8 mouse cellular contexts compared by ENCODE assay signal in the genomic region with DNA sequence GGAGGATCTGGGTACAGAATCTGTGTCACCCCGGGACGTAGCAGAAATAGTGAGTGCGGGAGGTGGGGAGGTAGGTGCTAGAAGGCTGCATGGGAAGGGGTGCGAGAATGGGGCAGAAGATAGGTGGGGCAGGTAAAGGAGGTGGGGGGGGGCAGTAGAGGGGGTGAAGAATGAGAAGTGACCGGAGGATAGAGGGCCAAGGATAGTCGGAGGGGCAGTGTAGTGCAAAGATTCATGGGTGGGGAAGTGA. TPM values are rescaled to one million over a fixed set of nuclear protein-coding genes. Genes with fewer than 3 reads are reported as not detected.
DNase-seq lines count a peak whose midpoint lies in the region; ATAC-seq lines count a peak whose summit lies in the region.

No protein-coding gene starts in this region.

- H3K27me3 ChIP-seq in kidney, embryonic 15.5 days = no peaks in the 10 kb centered on the region
- no peaks in the 10 kb centered on the region for H3K27me3 ChIP-seq in hindbrain, embryonic 12.5 days
- no peaks in the 10 kb centered on the region; the same call in 1 of the 2 replicates for H3K27me3 ChIP-seq in midbrain, embryonic 12.5 days

- no peaks in the 10 kb centered on the region for H3K9me3 ChIP-seq in kidney, embryonic 15.5 days (replicated peaks)
- no peaks in the 10 kb centered on the region for H3K9me3 ChIP-seq in hindbrain, embryonic 12.5 days (replicated peaks)
- no peaks in the 10 kb centered on the region for H3K9me3 ChIP-seq in midbrain, embryonic 12.5 days

- peak overlapping the region; percentile 91 for H3K27ac ChIP-seq in kidney, embryonic 15.5 days
- peak overlapping the region; percentile 95 for H3K27ac ChIP-seq in brown adipose tissue, adult 24 weeks (replicated peaks; ENCODE audit: low read depth, low read length)
- H3K27ac ChIP-seq in hindbrain, embryonic 12.5 days = 0 out of 2 replicates have a peak overlapping the region, but pooled peaks have one; percentile 66
- no peak overlapping the region for H3K27ac ChIP-seq in midbrain, embryonic 12.5 days (replicated peaks)

- intact Hi-C loops in left cerebral cortex, postnatal 4 days (cut with DNase I) = loop anchor here (5.0 kb wide), 1 partner anchor 102 kb away; a partner anchor contains a TSS

- peak overlapping the region; percentile 79 for H3K4me3 ChIP-seq in kidney, embryonic 15.5 days (replicated peaks)
- H3K4me3 ChIP-seq in brown adipose tissue, adult 24 weeks (ENCODE audit: insufficient read depth, low read depth, low read length) = peak overlapping the region; percentile 63
- H3K4me3 ChIP-seq in hindbrain, embryonic 12.5 days = peak overlapping the region; percentile 54
- peak overlapping the region; percentile 58 for H3K4me3 ChIP-seq in midbrain, embryonic 12.5 days

- ATAC-seq in kidney, embryonic 15.5 days (replicated peaks; ENCODE audit: low FRiP score) = peak; percentile 6
- peak; percentile 24 for ATAC-seq in hindbrain, embryonic 12.5 days (ENCODE audit: low FRiP score)
- ATAC-seq in midbrain, embryonic 12.5 days (ENCODE audit: low FRiP score, low read depth) = no peak; the same call in 1 of the 2 replicates

- H3K36me3 ChIP-seq in kidney, embryonic 15.5 days = peaks cover 12% of the 10 kb centered on the region
- H3K36me3 ChIP-seq in hindbrain, embryonic 12.5 days = no peaks in the 10 kb centered on the region
- H3K36me3 ChIP-seq in midbrain, embryonic 12.5 days = no peaks in the 10 kb centered on the region

- DNase-seq in kidney, adult 18-20 months = no peak
- no peak for DNase-seq in left cerebral cortex, postnatal 4 days
- no peak for DNase-seq in frontal cortex, postnatal 25 days (ENCODE audit: low spot score in 2 of 2)
- DNase-seq in layer of hippocampus, adult 8-10 months (ENCODE audit: low spot score in 2 of 2) = no peak

- H3K9ac ChIP-seq in kidney, embryonic 15.5 days = peak overlapping the region; percentile 88
- peak overlapping the region; percentile 78 for H3K9ac ChIP-seq in hindbrain, embryonic 12.5 days
- peak overlapping the region; percentile 69 for H3K9ac ChIP-seq in midbrain, embryonic 12.5 days (replicated peaks)

- H3K4me2 ChIP-seq in kidney, embryonic 15.5 days = peak overlapping the region; percentile 82
- peak overlapping the region; percentile 74 for H3K4me2 ChIP-seq in hindbrain, embryonic 12.5 days (replicated peaks)
- H3K4me2 ChIP-seq in midbrain, embryonic 12.5 days (replicated peaks) = peak overlapping the region; percentile 81

- peaks cover 40% of the 10 kb centered on the region for H3K4me1 ChIP-seq in kidney, embryonic 15.5 days
- H3K4me1 ChIP-seq in brown adipose tissue, adult 24 weeks (ENCODE audit: control insufficient read depth, insufficient read depth, insufficient read length, low read length) = no peaks in the 10 kb centered on the region
- peaks cover 23% of the 10 kb centered on the region; the same call in 1 of the 2 replicates for H3K4me1 ChIP-seq in hindbrain, embryonic 12.5 days
- peaks cover 24% of the 10 kb centered on the region for H3K4me1 ChIP-seq in midbrain, embryonic 12.5 days

- 3% methylated on average over 6 of the region's 6 CpGs for WGBS in kidney, embryonic 15.5 days
- WGBS in hindbrain, embryonic 12.5 days = 4% methylated on average over 6 of the region's 6 CpGs
- under 1% methylated on average over 6 of the region's 6 CpGs for WGBS in midbrain, embryonic 12.5 days

RNA-seq across cellular contexts. Expression of a gene that starts 0.7 kb away (rescaled TPM):
- 152 and 174 TPM in 2 replicates for polyA plus RNA-seq in kidney, embryonic 15.5 days (2015; fragmentation: Nextera tagmentation; extraction: Ambion mirVana)
- 12.1 and 15.1 TPM in 2 replicates for polyA plus RNA-seq in brown adipose tissue, adult 24 weeks (2012; ENCODE audit: insufficient read depth, insufficient read length, missing spikeins)
- 84.4 and 92.5 TPM in 2 replicates for polyA plus RNA-seq in hindbrain, embryonic 12.5 days (2016; fragmentation: Nextera tagmentation; extraction: Ambion mirVana)
- 54.8 and 69.4 TPM in 2 replicates for polyA plus RNA-seq in midbrain, embryonic 12.5 days (2016; fragmentation: Nextera tagmentation; extraction: Ambion mirVana)
- total RNA-seq in left cerebral cortex, postnatal 4 days (2021) = 10 to 100 TPM; 22.7 to 25.5 TPM
- 10 to 100 TPM in 3 of 4 experiments, 1 to 10 TPM in 1; 7.7 to 23.1 (median 16.0) TPM for total RNA-seq in layer of hippocampus, adult 8-10 months (2022)

RNA-seq across cellular contexts. Expression of a gene that starts 17.9 kb away (rescaled TPM):
- not detected in 2 replicates for polyA plus RNA-seq in kidney, embryonic 15.5 days (2015; fragmentation: Nextera tagmentation; extraction: Ambion mirVana)
- not detected in 2 replicates for polyA plus RNA-seq in brown adipose tissue, adult 24 weeks (2012; ENCODE audit: insufficient read depth, insufficient read length, missing spikeins)
- polyA plus RNA-seq in hindbrain, embryonic 12.5 days (2016; fragmentation: Nextera tagmentation; extraction: Ambion mirVana) = not detected in 2 replicates
- polyA plus RNA-seq in midbrain, embryonic 12.5 days (2016; fragmentation: Nextera tagmentation; extraction: Ambion mirVana) = not detected in 2 replicates
- total RNA-seq in left cerebral cortex, postnatal 4 days (2021) = not detected
- total RNA-seq in layer of hippocampus, adult 8-10 months (2022) = not detected

RNA-seq across cellular contexts. Expression of a gene that starts 18.5 kb away (rescaled TPM):
- not detected in 2 replicates for polyA plus RNA-seq in kidney, embryonic 15.5 days (2015; fragmentation: Nextera tagmentation; extraction: Ambion mirVana)
- polyA plus RNA-seq in brown adipose tissue, adult 24 weeks (2012; ENCODE audit: insufficient read depth, insufficient read length, missing spikeins) = not detected in 2 replicates
- not detected in 2 replicates for polyA plus RNA-seq in hindbrain, embryonic 12.5 days (2016; fragmentation: Nextera tagmentation; extraction: Ambion mirVana)
- polyA plus RNA-seq in midbrain, embryonic 12.5 days (2016; fragmentation: Nextera tagmentation; extraction: Ambion mirVana) = not detected in 2 replicates
- not detected for total RNA-seq in left cerebral cortex, postnatal 4 days (2021)
- total RNA-seq in layer of hippocampus, adult 8-10 months (2022) = not detected

RNA-seq across cellular contexts. Expression of a gene that starts 30.0 kb away (rescaled TPM):
- polyA plus RNA-seq in kidney, embryonic 15.5 days (2015; fragmentation: Nextera tagmentation; extraction: Ambion mirVana) = not detected in 2 replicates
- polyA plus RNA-seq in brown adipose tissue, adult 24 weeks (2012; ENCODE audit: insufficient read depth, insufficient read length, missing spikeins) = not detected in 2 replicates
- polyA plus RNA-seq in hindbrain, embryonic 12.5 days (2016; fragmentation: Nextera tagmentation; extraction: Ambion mirVana) = not detected in 2 replicates
- not detected in 2 replicates for polyA plus RNA-seq in midbrain, embryonic 12.5 days (2016; fragmentation: Nextera tagmentation; extraction: Ambion mirVana)
- total RNA-seq in left cerebral cortex, postnatal 4 days (2021) = not detected
- total RNA-seq in layer of hippocampus, adult 8-10 months (2022) = not detected

RNA-seq across cellular contexts. Expression of a gene that starts 30.0 kb away (rescaled TPM):
- polyA plus RNA-seq in kidney, embryonic 15.5 days (2015; fragmentation: Nextera tagmentation; extraction: Ambion mirVana) = not detected in 2 replicates
- polyA plus RNA-seq in brown adipose tissue, adult 24 weeks (2012; ENCODE audit: insufficient read depth, insufficient read length, missing spikeins) = not detected in 2 replicates
- polyA plus RNA-seq in hindbrain, embryonic 12.5 days (2016; fragmentation: Nextera tagmentation; extraction: Ambion mirVana) = not detected in 2 replicates
- not detected in 2 replicates for polyA plus RNA-seq in midbrain, embryonic 12.5 days (2016; fragmentation: Nextera tagmentation; extraction: Ambion mirVana)
- total RNA-seq in left cerebral cortex, postnatal 4 days (2021) = not detected
- not detected for total RNA-seq in layer of hippocampus, adult 8-10 months (2022)
